Mouse (Mus musculus): Measurements from ENCODE around the gene Inpp5d. TPM values are rescaled to one million over a fixed set of nuclear protein-coding genes. Genes with fewer than 3 reads are reported as not detected.

The Inpp5d gene
- total RNA-seq, 1 experiment from 2014 or later, result 196 TPM

- peak; percentile 34 for ATAC-seq (ENCODE audit: extremely low read depth, insufficient number of reproducible peaks, low FRiP score, poor library complexity, severe bottlenecking)
Measured at GRCm38 (mm10) chr1:87621146-87621857, 1.2 kb downstream of the Inpp5d start.

GRCm38 (mm10) chr1:87621858-87622279 is 1.8 kb downstream of the Inpp5d start:
- ATAC-seq (ENCODE audit: extremely low read depth, insufficient number of reproducible peaks, low FRiP score, poor library complexity, severe bottlenecking), result no peak

GRCm38 (mm10) chr1:87623977-87624666 is 4.0 kb downstream of the Inpp5d start:
- ATAC-seq (ENCODE audit: extremely low read depth, insufficient number of reproducible peaks, low FRiP score, poor library complexity, severe bottlenecking), result no peak

GRCm38 (mm10) chr1:87624826-87625225 is 4.7 kb downstream of the Inpp5d start:
- ATAC-seq (ENCODE audit: extremely low read depth, insufficient number of reproducible peaks, low FRiP score, poor library complexity, severe bottlenecking), result no peak

- peak; percentile 20; the same call in 1 of the 2 replicates for ATAC-seq (ENCODE audit: extremely low read depth, insufficient number of reproducible peaks, low FRiP score, poor library complexity, severe bottlenecking)
Measured at GRCm38 (mm10) chr1:87625254-87626025, 5.3 kb downstream of the Inpp5d start.

- peak; percentile 93 for ATAC-seq (ENCODE audit: extremely low read depth, insufficient number of reproducible peaks, low FRiP score, poor library complexity, severe bottlenecking)
Measured at GRCm38 (mm10) chr1:87626344-87626743, 6.2 kb downstream of the Inpp5d start.

- ATAC-seq (ENCODE audit: extremely low read depth, insufficient number of reproducible peaks, low FRiP score, poor library complexity, severe bottlenecking), result no peak
Measured at GRCm38 (mm10) chr1:87628085-87628484, 8.0 kb downstream of the Inpp5d start.

- ATAC-seq (ENCODE audit: extremely low read depth, insufficient number of reproducible peaks, low FRiP score, poor library complexity, severe bottlenecking), result peak; percentile 10; the same call in 1 of the 2 replicates
Measured at GRCm38 (mm10) chr1:87631584-87631983, 11.5 kb downstream of the Inpp5d start.

- ATAC-seq (ENCODE audit: extremely low read depth, insufficient number of reproducible peaks, low FRiP score, poor library complexity, severe bottlenecking), result peak; percentile 49; the same call in 1 of the 2 replicates
Measured at GRCm38 (mm10) chr1:87632163-87632562, 12.1 kb downstream of the Inpp5d start.

- ATAC-seq (ENCODE audit: extremely low read depth, insufficient number of reproducible peaks, low FRiP score, poor library complexity, severe bottlenecking), result no peak
Measured at GRCm38 (mm10) chr1:87636716-87637117, 16.6 kb downstream of the Inpp5d start.

- peak; percentile 92 for ATAC-seq (ENCODE audit: extremely low read depth, insufficient number of reproducible peaks, low FRiP score, poor library complexity, severe bottlenecking)
Measured at GRCm38 (mm10) chr1:87637121-87637877, 17.2 kb downstream of the Inpp5d start.

- peak; percentile 7; the same call in 1 of the 2 replicates for ATAC-seq (ENCODE audit: extremely low read depth, insufficient number of reproducible peaks, low FRiP score, poor library complexity, severe bottlenecking)
Measured at GRCm38 (mm10) chr1:87637878-87638600, 17.9 kb downstream of the Inpp5d start.

- ATAC-seq (ENCODE audit: extremely low read depth, insufficient number of reproducible peaks, low FRiP score, poor library complexity, severe bottlenecking), result no peak
Measured at GRCm38 (mm10) chr1:87639724-87640123, 19.6 kb downstream of the Inpp5d start.

GRCm38 (mm10) chr1:87640165-87640661 is 20.1 kb downstream of the Inpp5d start:
- ATAC-seq (ENCODE audit: extremely low read depth, insufficient number of reproducible peaks, low FRiP score, poor library complexity, severe bottlenecking), result no peak

GRCm38 (mm10) chr1:87643016-87643415 is 22.9 kb downstream of the Inpp5d start:
- no peak for ATAC-seq (ENCODE audit: extremely low read depth, insufficient number of reproducible peaks, low FRiP score, poor library complexity, severe bottlenecking)

GRCm38 (mm10) chr1:87645041-87645440 is 24.9 kb downstream of the Inpp5d start:
- ATAC-seq (ENCODE audit: extremely low read depth, insufficient number of reproducible peaks, low FRiP score, poor library complexity, severe bottlenecking), result no peak

- ATAC-seq (ENCODE audit: extremely low read depth, insufficient number of reproducible peaks, low FRiP score, poor library complexity, severe bottlenecking), result no peak
Measured at GRCm38 (mm10) chr1:87645748-87646147, 25.6 kb downstream of the Inpp5d start.

GRCm38 (mm10) chr1:87647820-87648219 is 27.7 kb downstream of the Inpp5d start:
- no peak for ATAC-seq (ENCODE audit: extremely low read depth, insufficient number of reproducible peaks, low FRiP score, poor library complexity, severe bottlenecking)

Data from neutrophil, adult 5-6 weeks (primary cell).